Mouse (Mus musculus) ES-E14 (cell line): ENCODE measurements around the gene Eif4b. TPM values are rescaled to one million over a fixed set of nuclear protein-coding genes. Genes with fewer than 3 reads are reported as not detected.

Experiments
- DNase-seq: peaks from one replicate; pipeline ENCODE4 v3.0.0-alpha.2; 2013; ENCODE audit warnings: low read depth, low spot score
- H3K27ac ChIP-seq: 2 replicates; pipeline ENCODE4 v1.5.1; 2012; ENCODE audit warnings: low read depth, mild to moderate bottlenecking, low read length, moderate library complexity, mixed read lengths; ENCODE audit not compliant: poor library complexity, insufficient read depth, severe bottlenecking
- H3K36me3 ChIP-seq: 2 replicates; pipeline ENCODE4 v1.6.1; 2012; ENCODE audit warnings: mild to moderate bottlenecking, low read length, moderate library complexity, mixed read lengths; ENCODE audit not compliant: control insufficient read depth, poor library complexity, insufficient read depth, severe bottlenecking
- H3K4me1 ChIP-seq, 2 experiments: fragments of 150-350 bp in 1 of 2; sonication (generic) in 1 of 2; 2 replicates each; pipeline ENCODE4 v1.6.1; 2012; ENCODE audit warnings: low read length in 2 of 2, mild to moderate bottlenecking in 1 of 2, mixed read lengths in 1 of 2; ENCODE audit not compliant: control insufficient read depth in 2 of 2, insufficient read depth in 2 of 2, poor library complexity in 1 of 2
- H3K4me3 ChIP-seq, 2 experiments: fragments of 150-350 bp in 1 of 2; sonication (generic) in 1 of 2; 2 replicates each; pipeline ENCODE4 v1.5.1; 2012; ENCODE audit warnings: low read length in 2 of 2, low read depth in 1 of 2, mild to moderate bottlenecking in 1 of 2, mixed read lengths in 1 of 2; ENCODE audit not compliant: insufficient read depth in 1 of 2, poor library complexity in 1 of 2, severe bottlenecking in 1 of 2
- H3K9ac ChIP-seq: 2 replicates; pipeline ENCODE4 v1.6.1; 2012; ENCODE audit warnings: low read depth, mild to moderate bottlenecking, low read length, mixed read lengths; ENCODE audit not compliant: poor library complexity, insufficient read depth, severe bottlenecking
- H3K9me3 ChIP-seq: fragments of 150-350 bp; sonication (generic); 2 replicates; pipeline ENCODE4 v1.6.1; 2012; ENCODE audit warnings: low read depth, mild to moderate bottlenecking, low read length; ENCODE audit not compliant: control insufficient read depth, insufficient read depth
- CHD2 ChIP-seq: IDR thresholded peaks from 2 replicates; pipeline ENCODE4 v1.6.1; 2014; ENCODE audit warnings: mild to moderate bottlenecking, low read depth, low read length, inconsistent platforms
- HCFC1 ChIP-seq: IDR thresholded peaks from 2 replicates; pipeline ENCODE4 v1.6.1; 2012; ENCODE audit warnings: low read length, inconsistent platforms, borderline replicate concordance; ENCODE audit not compliant: insufficient read depth
- MAFK ChIP-seq: IDR thresholded peaks from 2 replicates; pipeline ENCODE4 v1.6.1; 2014; ENCODE audit warnings: mild to moderate bottlenecking, low read depth, low read length, inconsistent platforms; ENCODE audit not compliant: insufficient read depth
- ZC3H11A ChIP-seq: IDR thresholded peaks from 2 replicates; pipeline ENCODE4 v1.6.1; 2012; ENCODE audit warnings: low read depth, mild to moderate bottlenecking, inconsistent platforms, low read length, borderline replicate concordance
- ZNF384 ChIP-seq: IDR thresholded peaks from 2 replicates; pipeline ENCODE4 v1.6.1; 2012; ENCODE audit warnings: low read depth, low read length, inconsistent platforms
- in situ Hi-C, 2 experiments: fragments of 600-800 bp; cut with MboI; formaldehyde crosslinking; loops; one replicate each; pipeline ENCODE4 v1.15.1; 2025; ENCODE audit warnings: low sequenced_read_pairs in 2 of 2, inconsistent platforms in 1 of 2; ENCODE audit not compliant: unreplicated experiment in 2 of 2
- total RNA-seq: library from RNA; depleted of rRNA; stranded (reverse); fragments of 300-350 nt; gene quantifications from 2 replicates; pipeline ENCODE4 v1.2.3, GENCODE M21; 2012

The Eif4b gene
- total RNA-seq, 1 experiment, result 361 TPM

DNA sequence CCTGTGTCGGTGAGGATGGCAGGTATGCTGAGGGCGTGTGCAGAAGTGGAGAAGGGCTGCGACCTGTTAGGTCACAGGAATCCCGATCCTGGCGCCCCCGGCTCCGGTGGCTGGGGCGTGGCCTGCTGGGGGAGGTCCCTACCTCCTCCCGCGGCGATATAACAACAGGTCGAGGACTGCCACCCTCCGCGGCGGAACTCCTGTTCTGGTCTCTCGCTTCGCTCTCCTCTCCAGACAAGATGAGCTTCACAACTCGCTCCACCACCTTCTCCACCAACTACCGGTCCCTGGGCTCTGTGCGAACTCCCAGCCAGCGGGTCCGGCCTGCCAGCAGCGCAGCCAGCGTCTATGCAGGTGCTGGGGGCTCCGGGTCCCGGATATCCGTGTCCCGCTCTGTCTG, 45.5 kb upstream of the Eif4b start, which contains the start of gene Krt18:
Krt18 (plus strand) TSS at position 141 of the 400 bp plus-strand sequence.
- Histone ChIP-seq H3K27ac (no peak within 1 kb of the TSS; the same call in 1 of the 2 replicates), H3K9ac (peak within 1 kb of the TSS; percentile 68), H3K4me1 (peaks cover 0 to 18% of the 10 kb centered on the region in 2 experiments; a peak in 1 of 4 replicates), H3K36me3 (peaks cover 9% of the 10 kb centered on the region; the same call in 1 of the 2 replicates), H3K4me3 (peak within 1 kb of the TSS; percentile 52 to 58), H3K9me3 (no peaks in the 10 kb centered on the region)
- TF ChIP-seq HCFC1 (no peak), CHD2 (no peak), ZC3H11A (no peak)
- in situ Hi-C loops, result no loop called here
- DNase-seq, result no peak

DNA sequence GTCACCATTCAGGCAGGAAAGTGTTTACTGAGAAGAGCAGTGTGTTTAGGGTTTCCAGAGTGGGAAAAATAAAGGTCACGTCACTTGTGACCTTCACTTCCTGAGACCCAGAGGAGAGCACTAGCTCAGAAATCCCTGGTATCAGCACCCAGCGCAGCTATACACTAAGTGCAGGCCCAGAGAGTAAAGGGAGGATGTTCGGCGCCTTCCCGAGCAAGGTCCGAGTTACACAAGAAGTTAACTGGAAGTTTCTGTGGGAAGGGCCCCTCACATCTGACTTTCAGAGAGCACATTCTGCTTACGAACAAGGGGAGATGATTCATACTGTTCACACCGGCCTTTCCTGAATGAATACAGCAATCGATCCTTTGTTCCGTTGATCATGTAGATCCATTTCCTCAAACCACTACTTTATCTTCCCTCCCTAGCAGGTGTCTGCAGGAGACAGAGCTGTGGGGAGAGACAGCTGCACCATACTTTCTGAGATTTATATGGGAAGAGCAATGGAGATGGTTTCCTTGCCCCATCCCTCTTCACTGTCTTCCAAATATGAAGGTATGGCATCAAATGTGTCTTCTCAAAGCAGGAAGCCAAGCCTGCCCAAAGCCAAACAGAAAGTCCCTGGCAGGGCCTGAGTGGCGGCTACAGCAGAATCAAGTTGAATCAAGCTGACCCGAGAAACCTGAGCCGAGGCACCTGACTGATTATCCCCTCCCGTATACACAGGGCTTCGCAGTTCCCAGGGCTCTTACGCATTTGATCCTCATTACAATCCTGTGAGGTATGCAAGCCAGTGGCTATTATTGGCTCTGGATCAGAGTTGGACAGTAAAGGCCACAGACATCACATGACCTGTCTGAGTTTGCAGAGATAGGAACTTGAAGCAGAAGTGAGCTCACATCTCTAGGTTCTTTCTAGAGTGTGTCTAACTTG, 39.2 kb upstream of the Eif4b start:
- peaks cover 9% of the 10 kb centered on the region; the same call in 1 of the 2 replicates for H3K36me3 ChIP-seq
- DNase-seq, result no peak
- peaks cover 0 to 2% of the 10 kb centered on the region in 2 experiments; a peak in 1 of 4 replicates for H3K4me1 ChIP-seq
- H3K4me3 ChIP-seq, result no peak overlapping the region
- in situ Hi-C loops, result no loop called here
- H3K9me3 ChIP-seq, result no peaks in the 10 kb centered on the region
- H3K27ac ChIP-seq, result no peak overlapping the region
- H3K9ac ChIP-seq, result no peak overlapping the region
- TF ChIP-seq ZNF384 (no peak), MAFK (no peak), ZC3H11A (no peak), HCFC1 (no peak), CHD2 (no peak)

GRCm38 (mm10) chr15:102040277-102040676, 33.3 kb upstream of the Eif4b start:
- Histone ChIP-seq H3K4me1 (no peaks in the 10 kb centered on the region), H3K36me3 (no peaks in the 10 kb centered on the region), H3K27ac (no peak overlapping the region), H3K4me3 (no peak overlapping the region), H3K9ac (no peak overlapping the region), H3K9me3 (no peaks in the 10 kb centered on the region)
- DNase-seq, result no peak
- no peak for TF ChIP-seq HCFC1
- no peak for TF ChIP-seq MAFK
- no peak for TF ChIP-seq CHD2
- TF ChIP-seq ZNF384, result no peak
- TF ChIP-seq ZC3H11A, result no peak
- in situ Hi-C loops, result no loop called here

- no peak overlapping the region for H3K9ac ChIP-seq
- in situ Hi-C loops, result no loop called here
- H3K4me3 ChIP-seq, result no peak overlapping the region
- H3K4me1 ChIP-seq, result no peaks in the 10 kb centered on the region
- TF ChIP-seq CHD2, result no peak
- TF ChIP-seq MAFK, result no peak
- no peak for TF ChIP-seq ZNF384
- no peak for TF ChIP-seq ZC3H11A
- no peak for TF ChIP-seq HCFC1
- H3K9me3 ChIP-seq, result no peaks in the 10 kb centered on the region
- H3K27ac ChIP-seq, result no peak overlapping the region
- DNase-seq, result no peak
- no peaks in the 10 kb centered on the region for H3K36me3 ChIP-seq
These were observed 31.6 kb upstream of the Eif4b start for GRCm38 (mm10) chr15:102041951-102042350.
